Mouse (Mus musculus) liver, embryonic 14.5 days (tissue): Measurements from ENCODE around the gene Kbtbd2. TPM values are rescaled to one million over a fixed set of nuclear protein-coding genes. Genes with fewer than 3 reads are reported as not detected.

ENCODE experiments used
- ATAC-seq: fragments of 200-750 bp; cut with Nextera tagmentation; 2 replicates; pipeline ENCODE4 v1.8.0; 2017; ENCODE audit warnings: moderate number of reproducible peaks, mild to moderate bottlenecking, moderate library complexity; ENCODE audit not compliant: insufficient read depth
- DNase-seq, 3 experiments: peaks; one replicate each; pipeline ENCODE4 v3.0.0-alpha.2; 2012 to 2013; ENCODE audit warnings: low read depth in 3 of 3, low spot score in 3 of 3
- H3K27ac ChIP-seq: fragments of 300-500 bp; sonication (generic); 2 replicates; pipeline ENCODE4 v1.5.1; 2014; ENCODE audit warnings: moderate library complexity, mild to moderate bottlenecking, control low read depth, inconsistent platforms
- H3K27me3 ChIP-seq: fragments of 300-500 bp; sonication (generic); 2 replicates; pipeline ENCODE4 v1.6.1; 2014; ENCODE audit warnings: mild to moderate bottlenecking, low read length, moderate library complexity; ENCODE audit not compliant: control insufficient read depth, insufficient read depth
- H3K36me3 ChIP-seq: fragments of 300-500 bp; sonication (generic); replicated peaks from 2 replicates; pipeline ENCODE4 v1.6.1; 2014; ENCODE audit warnings: low read depth; ENCODE audit not compliant: control insufficient read depth, insufficient read depth
- H3K4me1 ChIP-seq, 2 experiments: fragments of 200-500 bp in 1 of 2; fragments of 300-500 bp in 1 of 2; sonication (generic) in 1 of 2; replicated peaks; 2 replicates each; pipeline ENCODE4 v1.6.1; 2012 to 2014; ENCODE audit warnings: antibody characterized with exemption in 1 of 2, inconsistent platforms in 1 of 2, low read length in 1 of 2; ENCODE audit not compliant: control insufficient read depth in 2 of 2, insufficient read depth in 2 of 2
- H3K4me2 ChIP-seq: fragments of 300-500 bp; sonication (generic); 2 replicates; pipeline ENCODE4 v1.6.1; 2014; ENCODE audit warnings: low read depth, mild to moderate bottlenecking, control low read depth, moderate library complexity
- H3K4me3 ChIP-seq, 2 experiments: fragments of 200-500 bp in 1 of 2; fragments of 300-500 bp in 1 of 2; sonication (generic) in 1 of 2; 2 replicates each; pipeline ENCODE4 v1.5.1; 2012 to 2014; ENCODE audit warnings: low read depth in 2 of 2, low read length in 2 of 2, mild to moderate bottlenecking in 2 of 2, control low read depth in 1 of 2, inconsistent platforms in 1 of 2, moderate library complexity in 1 of 2; ENCODE audit not compliant: insufficient read depth in 1 of 2
- H3K9ac ChIP-seq: fragments of 300-500 bp; sonication (generic); replicated peaks from 2 replicates; pipeline ENCODE4 v1.6.1; 2014; ENCODE audit warnings: mild to moderate bottlenecking, control low read depth, moderate library complexity
- H3K9me3 ChIP-seq: fragments of 300-500 bp; sonication (generic); 2 replicates; pipeline ENCODE4 v1.6.1; 2016; ENCODE audit warnings: low read length, mixed read lengths; ENCODE audit not compliant: control insufficient read depth
- CTCF ChIP-seq: IDR thresholded peaks from 2 replicates; pipeline ENCODE4 v1.5.1; 2016; ENCODE audit warnings: antibody characterized with exemption, low read depth, control low read depth
- EP300 ChIP-seq: IDR thresholded peaks from 2 replicates; pipeline ENCODE4 v1.6.1; 2016; ENCODE audit warnings: antibody characterized with exemption, low read depth
- WGBS: fragments of 180-500 bp; shearing (Covaris S2); extraction: QIAGEN DNeasy Blood & Tissue Kit; methylation state at CpG from one replicate; pipeline ENCODE4 v1.1.7; 2014; ENCODE audit not compliant: insufficient replicate concordance; 5-methylcytosine and 5-hydroxymethylcytosine counted together
- polyA plus RNA-seq, 2 experiments: library from polyadenylated mRNA; depleted of rRNA in 1 of 2; stranded (reverse) in 1 of 2; unstranded in 1 of 2; fragments of >200 nt; fragmentation: Nextera tagmentation in 1 of 2; extraction: Ambion mirVana in 1 of 2; gene quantifications; 2 replicates each; pipeline versions ENCODE4 v1.2.1 to v1.2.3; 2012 to 2014

Gene Kbtbd2
- polyA plus RNA-seq, 2 experiments, result 7.3 to 10.6 TPM

- Histone ChIP-seq H3K9ac (no peak overlapping the region), H3K4me2 (no peak overlapping the region), H3K4me3 (no peak overlapping the region), H3K27me3 (no peaks in the 10 kb centered on the region), H3K36me3 (no peaks in the 10 kb centered on the region), H3K27ac (no peak overlapping the region), H3K4me1 (0 out of 4 replicates have a peak, but pooled peaks cover 0 to 2% of the 10 kb centered on the region in 2 experiments), H3K9me3 (no peaks in the 10 kb centered on the region)
- no peak for ATAC-seq
- 56% methylated on average over 2 of the region's 2 CpGs for WGBS
- TF ChIP-seq EP300 (no peak), CTCF (no peak)
- DNase-seq, result no peak
These were observed 8.6 kb upstream of the Kbtbd2 start for GRCm38 (mm10) chr6:56806195-56806594.

GRCm38 (mm10) chr6:56805026-56805425 is 7.4 kb upstream of the Kbtbd2 start:
- no peak overlapping the region for H3K4me3 ChIP-seq
- WGBS, result 71% methylated on average over 4 of the region's 4 CpGs
- H3K4me1 ChIP-seq, result 0 out of 4 replicates have a peak, but pooled peaks cover 0 to 2% of the 10 kb centered on the region in 2 experiments

DNA sequence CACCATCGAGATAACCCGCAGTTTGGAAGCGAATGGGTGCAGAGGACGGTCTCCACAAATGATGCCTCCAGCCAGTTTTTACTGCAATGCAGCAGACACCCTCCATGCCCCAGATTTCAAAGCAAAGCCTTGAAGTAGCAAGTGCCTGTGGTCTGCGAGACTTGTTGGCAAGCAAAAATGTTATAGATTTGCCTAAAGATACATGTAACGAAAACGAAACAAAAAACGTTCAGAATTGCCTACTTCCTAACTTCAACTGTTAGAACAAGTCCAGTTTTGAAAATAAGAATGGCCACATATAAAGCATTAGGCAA is 496 bp upstream of the Kbtbd2 start:
- no peaks in the 10 kb centered on the region for H3K27me3 ChIP-seq
- TF ChIP-seq CTCF (no peak), EP300 (no peak)
- H3K4me1 ChIP-seq, result peaks cover 15 to 19% of the 10 kb centered on the region in 2 experiments
- H3K9ac ChIP-seq, result peak overlapping the region; percentile 96
- ATAC-seq (no peak), DNase-seq (peak in 1 of 3 experiments; percentile 23)
- H3K36me3 ChIP-seq, result no peaks in the 10 kb centered on the region
- WGBS, result 12% methylated on average over 8 of the region's 8 CpGs
- H3K27ac ChIP-seq, result peak overlapping the region; percentile 87
- peak overlapping the region; percentile 94 to 98 for H3K4me3 ChIP-seq
- H3K4me2 ChIP-seq, result peak overlapping the region; percentile 69
- H3K9me3 ChIP-seq, result no peaks in the 10 kb centered on the region

More at GRCm38 (mm10) chr6:56805026-56805425, 7.4 kb upstream of the Kbtbd2 start:
- TF ChIP-seq CTCF (no peak), EP300 (no peak)
- no peak overlapping the region for H3K4me2 ChIP-seq
- H3K27ac ChIP-seq, result no peak overlapping the region
- no peaks in the 10 kb centered on the region for H3K27me3 ChIP-seq
- no peaks in the 10 kb centered on the region for H3K9me3 ChIP-seq
- H3K36me3 ChIP-seq, result no peaks in the 10 kb centered on the region
- no peak overlapping the region for H3K9ac ChIP-seq
- ATAC-seq, result no peak
- no peak for DNase-seq

GRCm38 (mm10) chr6:56796668-56797141 is 908 bp downstream of the Kbtbd2 start:
- H3K27me3 ChIP-seq, result no peaks in the 10 kb centered on the region
- H3K4me3 ChIP-seq, result peak overlapping the region; percentile 94 to 98
- no peaks in the 10 kb centered on the region for H3K36me3 ChIP-seq
- peak overlapping the region; percentile 69 for H3K4me2 ChIP-seq
- WGBS, result under 1% methylated on average over 16 of the region's 16 CpGs
- peak; percentile 44; the same call in 1 of the 2 replicates for ATAC-seq
- peak in 1 of 3 experiments; percentile 48 for DNase-seq
- peak overlapping the region; percentile 87 for H3K27ac ChIP-seq
- H3K4me1 ChIP-seq, result peaks cover 15 to 17% of the 10 kb centered on the region in 2 experiments
- TF ChIP-seq EP300 (no peak), CTCF (no peak)
- H3K9me3 ChIP-seq, result no peaks in the 10 kb centered on the region
- peak overlapping the region; percentile 96 for H3K9ac ChIP-seq

GRCm38 (mm10) chr6:56796232-56796631 is 1.4 kb downstream of the Kbtbd2 start:
- no peak for ATAC-seq
- Histone ChIP-seq H3K4me3 (peak overlapping the region; percentile 94 to 98), H3K4me2 (peak overlapping the region; percentile 69), H3K27ac (peak overlapping the region; percentile 87), H3K4me1 (peaks cover 17% of the 10 kb centered on the region in 2 experiments), H3K27me3 (no peaks in the 10 kb centered on the region), H3K9ac (peak overlapping the region; percentile 96), H3K36me3 (no peaks in the 10 kb centered on the region), H3K9me3 (no peaks in the 10 kb centered on the region)
- WGBS, result 3% methylated on average over 8 of the region's 8 CpGs
- DNase-seq, result peak in 1 of 3 experiments; percentile 26
- TF ChIP-seq CTCF (no peak), EP300 (no peak)
